Mouse (Mus musculus) lung, postnatal 14 days (tissue): Measurements from ENCODE around the gene Amigo2.
"Not testable (repeated sequence)": the region's sequence is repeated elsewhere in the genome, so short reads cannot be mapped to it uniquely, and the experiment has no call there.

Source experiments
- DNase-seq: peaks from one replicate; pipeline ENCODE4 v3.0.0; 2021

Gene Amigo2

GRCm38 (mm10) chr15:97212501-97213477 is 34.3 kb downstream of the Amigo2 start:
- DNase-seq: no peak

GRCm38 (mm10) chr15:97209754-97210153 is 37.3 kb downstream of the Amigo2 start:
- DNase-seq: not testable (repeated sequence)

- no peak for DNase-seq
Measured at GRCm38 (mm10) chr15:97206506-97206905, 40.6 kb downstream of the Amigo2 start.

GRCm38 (mm10) chr15:97205776-97206175 is 41.3 kb downstream of the Amigo2 start:
- DNase-seq: no peak

- DNase-seq: no peak
Measured at GRCm38 (mm10) chr15:97204889-97205288, 42.2 kb downstream of the Amigo2 start.

GRCm38 (mm10) chr15:97196644-97197043 is 50.4 kb downstream of the Amigo2 start:
- no peak for DNase-seq

- peak; percentile 56 for DNase-seq
Measured at GRCm38 (mm10) chr15:97195628-97196027, 51.5 kb downstream of the Amigo2 start.
